8 mouse cellular contexts compared by ENCODE assay signal in the genomic region with DNA sequence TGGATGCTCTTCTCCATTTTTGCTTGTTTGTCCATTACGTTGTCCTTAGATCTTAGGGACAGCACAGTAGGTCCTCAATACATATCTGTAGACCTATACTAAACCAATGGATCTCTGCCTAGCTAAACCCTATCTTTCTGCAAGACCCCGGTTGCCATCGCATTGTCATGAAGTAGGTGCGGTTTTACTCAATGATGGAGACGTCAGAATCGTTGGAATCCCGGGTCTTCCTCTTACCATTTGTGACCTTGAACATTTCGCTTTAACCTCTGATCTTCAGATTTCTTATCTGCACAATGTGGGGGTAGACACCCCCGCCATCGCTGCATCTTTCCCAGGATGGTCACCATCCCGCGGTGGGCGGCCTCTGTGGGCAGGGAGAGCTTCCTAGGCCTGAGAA. TPM values are rescaled to one million over a fixed set of nuclear protein-coding genes. Genes with fewer than 3 reads are reported as not detected.
DNase-seq lines count a peak whose midpoint lies in the region; ATAC-seq and TF ChIP-seq lines count a peak whose summit lies in the region.

No protein-coding gene starts in this region.

- H3K4me1 ChIP-seq in heart, adult 2 months (ENCODE audit: control insufficient read depth, insufficient read depth, low read length): no peaks in the 10 kb centered on the region
- H3K4me1 ChIP-seq in testis, adult 2 months (ENCODE audit: control insufficient read depth, insufficient read depth, low read length): peaks cover 14% of the 10 kb centered on the region
- peaks cover 13% of the 10 kb centered on the region for H3K4me1 ChIP-seq in liver, embryonic 13.5 days (replicated peaks)

- H3K27me3 ChIP-seq in heart, adult 2 months (ENCODE audit: control insufficient read depth, insufficient read depth, low read length): peaks cover 15% of the 10 kb centered on the region
- H3K27me3 ChIP-seq in testis, adult 2 months (ENCODE audit: control insufficient read depth, insufficient read depth, low read length): no peaks in the 10 kb centered on the region
- H3K27me3 ChIP-seq in liver, embryonic 13.5 days: peaks cover 79% of the 10 kb centered on the region

- no peak overlapping the region for H3K9ac ChIP-seq in heart, adult 2 months (ENCODE audit: low read depth, low read length)
- H3K9ac ChIP-seq in liver, embryonic 13.5 days: no peak overlapping the region

- no peak for DNase-seq in heart, adult 2 months
- DNase-seq in heart, postnatal 25 days (ENCODE audit: low spot score): no peak
- DNase-seq in testis, postnatal 14 days (ENCODE audit: low spot score): no peak
- no peak for DNase-seq in liver, embryonic 13.5 days
- DNase-seq in thymus, postnatal 0 days (ENCODE audit: low spot score): no peak
- no peak for DNase-seq in frontal cortex, adult 2 months (ENCODE audit: extremely low spot score in 1 of 2, low spot score in 1 of 2)
- no peak for DNase-seq in embryo, embryonic 9.5 days (ENCODE audit: extremely low spot score)

- no peak for TF ChIP-seq EP300 in heart, adult 2 months (IDR thresholded peaks at IDR 0.05; ENCODE audit: insufficient read depth, low read depth, low read length)

- no peak overlapping the region for H3K27ac ChIP-seq in heart, adult 2 months
- H3K27ac ChIP-seq in testis, adult 2 months (ENCODE audit: control insufficient read depth, insufficient read depth, low read depth, low read length): no peak overlapping the region
- H3K27ac ChIP-seq in liver, embryonic 13.5 days: no peak overlapping the region

- WGBS in heart, adult 2 months: 15% methylated on average over 13 of the region's 13 CpGs
- WGBS in liver, embryonic 13.5 days (ENCODE audit: insufficient replicate concordance): 14% methylated on average over 13 of the region's 13 CpGs

- H3K4me3 ChIP-seq in heart, adult 2 months: peak overlapping the region; percentile 57; the same call in 1 of the 2 replicates
- peak overlapping the region; percentile 0 for H3K4me3 ChIP-seq in testis, adult 2 months (ENCODE audit: control insufficient read depth, low read depth, low read length)
- H3K4me3 ChIP-seq in liver, embryonic 13.5 days (replicated peaks): peak overlapping the region; percentile 52

- no peaks in the 10 kb centered on the region for H3K79me2 ChIP-seq in heart, adult 2 months (replicated peaks; ENCODE audit: control insufficient read depth, insufficient read depth, low read length)

- no peaks in the 10 kb centered on the region for H3K9me3 ChIP-seq in liver, embryonic 13.5 days (replicated peaks)

- TF ChIP-seq POLR2A in heart, adult 2 months (IDR thresholded peaks at IDR 0.05; ENCODE audit: insufficient read depth, low read depth, low read length): no peak
- no peak for TF ChIP-seq POLR2A in testis, adult 2 months (IDR thresholded peaks at IDR 0.05; ENCODE audit: control insufficient read depth, low read depth, low read length)

- H3K36me3 ChIP-seq in heart, adult 2 months (ENCODE audit: control insufficient read depth, insufficient read depth, low read length): no peaks in the 10 kb centered on the region
- H3K36me3 ChIP-seq in testis, adult 2 months (ENCODE audit: control insufficient read depth, insufficient read depth, low read length): no peaks in the 10 kb centered on the region
- no peaks in the 10 kb centered on the region for H3K36me3 ChIP-seq in liver, embryonic 13.5 days

- TF ChIP-seq CTCF in heart, adult 2 months (IDR thresholded peaks at IDR 0.05): no peak
- no peak for TF ChIP-seq CTCF in testis, adult 2 months (IDR thresholded peaks at IDR 0.05; ENCODE audit: control insufficient read depth, insufficient read depth, insufficient replicate concordance, low read depth, low read length)

- H3K4me2 ChIP-seq in liver, embryonic 13.5 days: peak overlapping the region; percentile 70

- ATAC-seq in liver, embryonic 13.5 days (ENCODE audit: low read depth): no peak

- intact Hi-C loops in heart, adult 2 months (cut with DNase I): no loop called here
- intact Hi-C loops in heart, postnatal 25 days (cut with DNase I): no loop called here

RNA-seq across cellular contexts. Expression of a gene that starts 38.7 kb away (rescaled TPM):
- 10 to 100 TPM; 82.3 to 99.7 TPM for total RNA-seq in heart, adult 2 months (2021)
- 72.3 and 73.8 TPM in 2 replicates for polyA plus RNA-seq in heart, adult 2 months (2012; rRNA removed)
- 100 to 1,000 TPM in 1 of 2 experiments, 10 to 100 TPM in 1; 79.0 to 107 TPM for total RNA-seq in heart, postnatal 25 days (2021)
- 1.6 and 1.9 TPM in 2 replicates for polyA plus RNA-seq in testis, adult 2 months (2012; rRNA removed)
- polyA plus RNA-seq in liver, embryonic 13.5 days (2015; fragmentation: Nextera tagmentation; extraction: Ambion mirVana): 1.1 and 1.2 TPM in 2 replicates
- 2.2 and 2.3 TPM in 2 replicates for polyA plus RNA-seq in thymus, postnatal 0 days (2015; fragmentation: Nextera tagmentation; extraction: Ambion mirVana)
- 56.5 and 65.1 TPM in 2 replicates for polyA plus RNA-seq in frontal cortex, adult 2 months (2012; rRNA removed)

RNA-seq across cellular contexts. Expression of a gene that starts 57.5 kb away (rescaled TPM):
- not detected for total RNA-seq in heart, adult 2 months (2021)
- not detected in 2 replicates for polyA plus RNA-seq in heart, adult 2 months (2012; rRNA removed)
- not detected for total RNA-seq in heart, postnatal 25 days (2021)
- polyA plus RNA-seq in testis, adult 2 months (2012; rRNA removed): 5.2 and 6.0 TPM in 2 replicates
- polyA plus RNA-seq in liver, embryonic 13.5 days (2015; fragmentation: Nextera tagmentation; extraction: Ambion mirVana): not detected in 2 replicates
- polyA plus RNA-seq in thymus, postnatal 0 days (2015; fragmentation: Nextera tagmentation; extraction: Ambion mirVana): 0.22 and 0.27 TPM in 2 replicates
- polyA plus RNA-seq in frontal cortex, adult 2 months (2012; rRNA removed): 13.7 and 15.6 TPM in 2 replicates

Comparison
In these comparisons a context has a peak if more than half of its experiments do, and no peak if none do; other contexts are left out.
1. H3K4me3 ChIP-seq: peak in every context shown above with its lines; median percentile 57 in heart, adult 2 months; 52 in liver, embryonic 13.5 days; 0 in testis, adult 2 months.
2. RNA of a gene that starts 38.7 kb away (polyA plus RNA-seq): 72.3 to 73.8 TPM in heart, adult 2 months and 56.5 to 65.1 TPM in frontal cortex, adult 2 months; 2.2 to 2.3 TPM in thymus, postnatal 0 days, 1.6 to 1.9 TPM in testis, adult 2 months and 1.1 to 1.2 TPM in liver, embryonic 13.5 days; every median in the first group is over 10 times any median in the second.